Mouse (Mus musculus): ENCODE measurements around the gene Hpca. TPM values are rescaled to one million over a fixed set of nuclear protein-coding genes. Genes with fewer than 3 reads are reported as not detected.
A peak's percentile ranks its signal among the peaks of the same experiment; 100 is the strongest.

The Hpca gene
- polyA plus RNA-seq, 1 experiment from 2014 or later, result 4.0 TPM

DNA sequence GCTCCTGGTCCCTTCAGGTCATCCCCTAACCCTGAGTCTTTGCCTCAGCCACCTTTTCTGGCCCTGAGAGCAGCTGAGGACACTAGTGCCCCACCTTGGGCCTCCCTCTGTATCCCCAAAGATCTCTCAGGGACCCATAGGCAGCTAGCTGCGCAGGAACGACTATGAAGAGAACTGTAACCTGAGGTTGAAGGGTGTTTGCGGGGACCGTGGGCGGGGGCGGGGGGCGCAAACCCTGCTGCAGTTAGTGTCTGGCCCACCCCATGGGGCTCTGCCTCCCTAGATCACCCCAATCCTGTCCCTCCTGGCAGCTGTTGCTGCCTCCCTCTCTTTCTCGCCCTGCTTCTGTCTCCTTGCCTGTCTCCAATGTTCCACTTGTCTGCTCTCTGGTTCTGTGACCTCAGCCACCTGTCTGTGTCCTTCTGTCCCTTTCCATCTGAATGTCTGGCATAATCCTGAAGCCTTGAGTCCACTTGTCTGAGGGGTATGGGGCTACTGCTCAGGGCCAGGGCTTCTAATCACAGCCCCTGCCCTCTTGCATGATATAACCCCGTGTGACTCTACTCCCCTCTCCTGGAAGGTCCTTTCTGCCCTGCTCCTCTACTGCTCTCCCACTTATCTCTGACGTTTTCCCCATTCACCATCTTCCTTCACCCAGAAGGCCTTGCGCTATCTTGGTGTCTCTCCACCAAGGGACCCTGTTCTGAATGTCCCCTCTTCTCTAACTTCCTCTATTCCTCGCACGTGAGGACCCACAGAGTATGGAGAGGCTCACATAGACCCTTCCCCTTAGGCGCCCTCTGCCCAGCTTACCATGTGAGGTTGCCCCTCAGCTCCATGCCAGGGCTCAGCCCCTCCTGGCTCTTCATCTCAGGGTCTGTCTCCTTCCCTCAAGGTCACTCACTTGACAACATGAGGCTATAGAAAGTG is 15.8 kb upstream of the Hpca start:
- H3K4me2 ChIP-seq (ENCODE audit: low read depth, low read length), result peak overlapping the region; percentile 96
- H3K9ac ChIP-seq (ENCODE audit: low read depth, low read length), result peak overlapping the region; percentile 74
- H3K4me1 ChIP-seq (ENCODE audit: control insufficient read depth, insufficient read depth, low read length), result peaks cover 9% of the 10 kb centered on the region
- H3K36me3 ChIP-seq (ENCODE audit: control insufficient read depth, insufficient read depth, low read length), result no peaks in the 10 kb centered on the region
- H3K27ac ChIP-seq (ENCODE audit: low read length), result no peak overlapping the region
- no peak for ATAC-seq
- H3K27me3 ChIP-seq (replicated peaks; ENCODE audit: control insufficient read depth, insufficient read depth, low read length), result peaks cover 24% of the 10 kb centered on the region
- H3K4me3 ChIP-seq (ENCODE audit: low read length), result peak overlapping the region; percentile 62
- H3K9me3 ChIP-seq (ENCODE audit: control insufficient read depth, low read length), result no peaks in the 10 kb centered on the region
- 59% methylated on average over 14 of the region's 14 CpGs for WGBS

DNA sequence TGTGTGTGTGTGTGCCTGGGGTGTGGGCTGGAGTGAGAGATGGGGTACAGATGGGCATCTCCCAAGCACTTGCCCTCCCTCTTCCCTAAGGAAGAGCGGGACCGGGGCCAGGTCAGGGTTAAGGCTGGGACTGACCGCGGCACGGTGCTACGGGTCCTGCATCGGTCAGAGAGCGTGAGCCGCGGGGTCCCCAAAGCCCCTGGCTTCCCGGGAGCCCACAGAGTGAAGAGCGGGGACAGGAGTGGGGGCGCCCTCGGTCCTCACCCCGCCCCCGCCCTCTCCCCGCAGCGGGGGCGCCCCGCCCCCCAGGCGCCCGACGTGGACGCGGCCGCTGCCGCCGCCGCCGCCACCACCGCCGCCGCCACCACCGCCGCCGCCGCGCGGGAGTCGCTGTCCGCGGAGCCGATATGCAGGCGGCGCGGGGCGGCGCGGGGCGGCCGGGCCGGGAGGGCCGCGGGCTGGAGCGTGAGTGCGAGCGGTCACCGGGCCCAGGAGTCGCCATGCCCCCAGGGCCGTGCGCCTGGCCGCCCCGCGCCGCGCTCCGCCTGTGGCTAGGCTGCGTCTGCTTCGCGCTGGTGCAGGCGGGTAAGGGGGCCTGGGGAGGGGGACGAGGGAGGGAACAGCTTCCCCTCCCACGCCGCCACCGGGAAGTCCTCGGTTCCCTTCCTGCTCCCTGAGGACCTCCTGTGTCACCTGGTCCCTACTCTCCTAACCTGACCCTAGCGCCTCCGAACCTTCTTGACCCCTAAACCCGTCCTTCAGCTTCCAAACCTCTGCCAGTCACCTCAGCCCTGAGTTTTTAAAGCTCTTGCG is 14.9 kb upstream of the Hpca start, which contains the start of gene Fndc5:
Gene Fndc5, plus strand, starts transcription at position 421 of the 813 bp plus-strand sequence.
- H3K4me1 ChIP-seq (ENCODE audit: control insufficient read depth, insufficient read depth, low read length), result peaks cover 7% of the 10 kb centered on the region
- WGBS, result 4% methylated on average over 52 of the region's 80 CpGs

GRCm38 (mm10) chr4:129136189-129136578 is 14.3 kb upstream of the Hpca start:
- Histone ChIP-seq H3K36me3 (ENCODE audit: control insufficient read depth, insufficient read depth, low read length) (no peaks in the 10 kb centered on the region), H3K9ac (ENCODE audit: low read depth, low read length) (peak overlapping the region; percentile 74), H3K27ac (ENCODE audit: low read length) (no peak overlapping the region), H3K9me3 (ENCODE audit: control insufficient read depth, low read length) (no peaks in the 10 kb centered on the region), H3K4me3 (ENCODE audit: low read length) (peak overlapping the region; percentile 62), H3K27me3 (replicated peaks; ENCODE audit: control insufficient read depth, insufficient read depth, low read length) (peaks cover 24% of the 10 kb centered on the region), H3K4me1 (ENCODE audit: control insufficient read depth, insufficient read depth, low read length) (peaks cover 5% of the 10 kb centered on the region; the same call in 1 of the 2 replicates), H3K4me2 (ENCODE audit: low read depth, low read length) (peak overlapping the region; percentile 96)
- WGBS, result 42% methylated on average over 9 of the region's 9 CpGs
- no peak for ATAC-seq

More for the DNA sequence above, 14.9 kb upstream of the Hpca start, which contains the start of gene Fndc5:
- Histone ChIP-seq H3K36me3 (ENCODE audit: control insufficient read depth, insufficient read depth, low read length) (no peaks in the 10 kb centered on the region), H3K27ac (ENCODE audit: low read length) (no peak within 1 kb of the TSS), H3K9me3 (ENCODE audit: control insufficient read depth, low read length) (no peaks in the 10 kb centered on the region), H3K4me2 (ENCODE audit: low read depth, low read length) (peak within 1 kb of the TSS; percentile 96), H3K9ac (ENCODE audit: low read depth, low read length) (peak within 1 kb of the TSS; percentile 74), H3K4me3 (ENCODE audit: low read length) (peak within 1 kb of the TSS; percentile 62), H3K27me3 (replicated peaks; ENCODE audit: control insufficient read depth, insufficient read depth, low read length) (peaks cover 24% of the 10 kb centered on the region)
- ATAC-seq, result peak; percentile 26; the same call in 1 of the 2 replicates

DNA sequence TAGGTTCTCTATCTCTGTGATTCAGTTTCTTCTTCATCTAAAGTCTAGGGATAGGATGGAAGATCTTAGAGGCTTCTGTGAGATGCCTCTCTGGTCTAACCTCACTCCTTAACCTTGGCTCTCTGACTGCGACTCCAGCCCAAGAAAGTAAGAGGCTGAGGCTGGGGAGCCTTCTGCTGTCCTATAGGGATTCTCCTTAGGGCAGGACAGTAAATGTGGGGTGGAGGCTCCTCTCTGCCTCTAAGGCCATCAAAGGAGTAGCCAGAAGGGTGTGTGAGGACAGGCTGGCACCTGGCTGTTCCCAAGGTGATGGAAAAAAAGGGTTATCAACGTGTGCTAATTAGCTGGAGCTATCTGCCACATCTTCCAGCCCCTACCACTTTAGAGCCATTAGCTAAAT is 13.8 kb upstream of the Hpca start:
- Histone ChIP-seq H3K4me3 (ENCODE audit: low read length) (no peak overlapping the region), H3K9me3 (ENCODE audit: control insufficient read depth, low read length) (no peaks in the 10 kb centered on the region), H3K4me1 (ENCODE audit: control insufficient read depth, insufficient read depth, low read length) (peaks cover 6% of the 10 kb centered on the region), H3K9ac (ENCODE audit: low read depth, low read length) (no peak overlapping the region), H3K27me3 (replicated peaks; ENCODE audit: control insufficient read depth, insufficient read depth, low read length) (peaks cover 24% of the 10 kb centered on the region), H3K27ac (ENCODE audit: low read length) (no peak overlapping the region), H3K4me2 (ENCODE audit: low read depth, low read length) (no peak overlapping the region), H3K36me3 (ENCODE audit: control insufficient read depth, insufficient read depth, low read length) (no peaks in the 10 kb centered on the region)
- ATAC-seq, result no peak
- WGBS, result 58% methylated on average over 2 of the region's 2 CpGs

- Histone ChIP-seq H3K9ac (ENCODE audit: low read depth, low read length) (peak overlapping the region; percentile 22; the same call in 1 of the 2 replicates), H3K4me2 (ENCODE audit: low read depth, low read length) (no peak overlapping the region), H3K9me3 (ENCODE audit: control insufficient read depth, low read length) (no peaks in the 10 kb centered on the region), H3K27ac (ENCODE audit: low read length) (no peak overlapping the region), H3K4me1 (ENCODE audit: control insufficient read depth, insufficient read depth, low read length) (peaks cover 12% of the 10 kb centered on the region), H3K4me3 (ENCODE audit: low read length) (no peak overlapping the region), H3K36me3 (ENCODE audit: control insufficient read depth, insufficient read depth, low read length) (no peaks in the 10 kb centered on the region), H3K27me3 (replicated peaks; ENCODE audit: control insufficient read depth, insufficient read depth, low read length) (peaks cover 24% of the 10 kb centered on the region)
- ATAC-seq, result 0 out of 2 replicates have a peak, but pooled peaks have one; percentile 22
- 12% methylated on average over 15 of the region's 15 CpGs for WGBS
These were observed 13.2 kb upstream of the Hpca start for GRCm38 (mm10) chr4:129134799-129135585.

DNA sequence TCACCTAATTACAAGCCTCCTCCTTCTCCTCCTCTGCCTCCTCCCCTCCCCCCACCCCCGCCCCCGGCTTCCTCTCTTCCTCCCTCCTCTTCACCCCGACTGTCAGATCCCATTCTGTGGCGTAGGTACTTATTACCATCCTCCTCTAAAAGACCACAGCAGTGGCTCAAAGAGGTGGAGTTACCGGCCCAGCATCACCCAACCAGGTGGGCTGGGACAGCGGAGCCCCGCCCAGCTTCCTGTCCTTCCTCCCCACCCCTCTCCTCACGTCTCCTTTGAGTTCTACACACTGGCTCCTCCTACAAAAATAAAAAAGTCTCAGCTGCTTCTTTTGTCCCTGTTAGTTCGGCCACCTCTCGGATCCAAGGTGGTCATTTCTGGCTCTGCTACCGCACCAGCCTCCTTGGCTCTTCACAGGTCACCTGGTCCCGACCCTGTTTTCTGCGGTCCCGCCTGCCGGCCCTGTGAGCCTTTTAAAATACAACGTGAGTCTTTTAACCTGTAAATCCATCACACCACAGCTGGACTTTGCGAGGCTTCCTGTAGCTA is 9.0 kb upstream of the Hpca start:
- Histone ChIP-seq H3K4me3 (ENCODE audit: low read length) (peak overlapping the region; percentile 25), H3K4me2 (ENCODE audit: low read depth, low read length) (peak overlapping the region; percentile 49), H3K36me3 (ENCODE audit: control insufficient read depth, insufficient read depth, low read length) (no peaks in the 10 kb centered on the region), H3K27ac (ENCODE audit: low read length) (no peak overlapping the region), H3K4me1 (ENCODE audit: control insufficient read depth, insufficient read depth, low read length) (peaks cover 16% of the 10 kb centered on the region), H3K9me3 (ENCODE audit: control insufficient read depth, low read length) (no peaks in the 10 kb centered on the region), H3K27me3 (replicated peaks; ENCODE audit: control insufficient read depth, insufficient read depth, low read length) (peaks cover 7% of the 10 kb centered on the region), H3K9ac (ENCODE audit: low read depth, low read length) (peak overlapping the region; percentile 46)
- 2% methylated on average over 17 of the region's 17 CpGs for WGBS
- peak; percentile 76 for ATAC-seq

DNA sequence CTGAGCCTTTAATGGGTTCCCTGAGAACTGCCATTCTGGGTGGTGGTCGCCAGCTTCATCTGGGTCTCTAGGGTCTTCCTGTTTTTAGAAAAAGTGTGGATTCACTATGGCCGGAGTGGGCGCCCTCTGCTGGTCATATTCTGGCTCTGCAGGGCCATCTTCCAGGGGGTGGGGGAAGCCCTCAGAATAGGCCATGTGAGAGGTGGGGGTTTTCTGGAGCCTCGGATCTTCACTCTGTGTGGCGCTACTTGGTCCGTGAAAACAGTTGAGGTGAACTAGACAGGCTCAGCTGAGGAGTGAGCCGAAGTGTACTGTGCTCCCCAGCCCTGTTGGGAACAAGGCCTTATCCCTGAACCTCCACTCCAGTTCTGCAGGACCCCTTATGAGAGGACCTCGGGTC is 8.3 kb upstream of the Hpca start:
- ATAC-seq, result peak; percentile 34
- peak overlapping the region; percentile 46 for H3K9ac ChIP-seq (ENCODE audit: low read depth, low read length)
- H3K4me2 ChIP-seq (ENCODE audit: low read depth, low read length), result peak overlapping the region; percentile 49; the same call in 1 of the 2 replicates
- peaks cover under 1% of the 10 kb centered on the region; the same call in 1 of the 2 replicates for H3K27me3 ChIP-seq (replicated peaks; ENCODE audit: control insufficient read depth, insufficient read depth, low read length)
- no peaks in the 10 kb centered on the region for H3K36me3 ChIP-seq (ENCODE audit: control insufficient read depth, insufficient read depth, low read length)
- peak overlapping the region; percentile 25 for H3K4me3 ChIP-seq (ENCODE audit: low read length)
- no peaks in the 10 kb centered on the region for H3K9me3 ChIP-seq (ENCODE audit: control insufficient read depth, low read length)
- 3% methylated on average over 8 of the region's 8 CpGs for WGBS
- peaks cover 20% of the 10 kb centered on the region for H3K4me1 ChIP-seq (ENCODE audit: control insufficient read depth, insufficient read depth, low read length)
- H3K27ac ChIP-seq (ENCODE audit: low read length), result no peak overlapping the region

- Histone ChIP-seq H3K9ac (ENCODE audit: low read depth, low read length) (no peak overlapping the region), H3K36me3 (ENCODE audit: control insufficient read depth, insufficient read depth, low read length) (no peaks in the 10 kb centered on the region), H3K4me1 (ENCODE audit: control insufficient read depth, insufficient read depth, low read length) (peaks cover 24% of the 10 kb centered on the region), H3K27me3 (replicated peaks; ENCODE audit: control insufficient read depth, insufficient read depth, low read length) (no peaks in the 10 kb centered on the region; the same call in 1 of the 2 replicates), H3K27ac (ENCODE audit: low read length) (no peak overlapping the region), H3K4me3 (ENCODE audit: low read length) (no peak overlapping the region), H3K9me3 (ENCODE audit: control insufficient read depth, low read length) (no peaks in the 10 kb centered on the region), H3K4me2 (ENCODE audit: low read depth, low read length) (no peak overlapping the region)
- ATAC-seq, result no peak
- 48% methylated on average over 9 of the region's 9 CpGs for WGBS
These were observed 7.6 kb upstream of the Hpca start for GRCm38 (mm10) chr4:129129387-129129786.

Data from intestine, embryonic 16.5 days (tissue).